Mouse (Mus musculus) thymus, adult 18-20 months (tissue): ENCODE measurements around the gene B3galt1.

ENCODE experiments used
- DNase-seq, 2 experiments: peaks; one replicate each; pipeline ENCODE4 v3.0.0; 2022; ENCODE audit warnings: mixed read lengths in 2 of 2

B3galt1 gene

GRCm38 (mm10) chr2:67565480-67566331 lies at the start of gene B3galt1:
Gene B3galt1, plus strand, starts transcription at chr2:67565871.
- DNase-seq = peak; percentile 8 to 18

GRCm38 (mm10) chr2:67516405-67516804 lies 49.3 kb upstream of the B3galt1 start:
- no peak for DNase-seq

- DNase-seq = no peak
These were observed 30.3 kb upstream of the B3galt1 start for GRCm38 (mm10) chr2:67535347-67535746.

GRCm38 (mm10) chr2:67539426-67539825 lies 26.2 kb upstream of the B3galt1 start:
- DNase-seq = no peak

GRCm38 (mm10) chr2:67541957-67542696 lies 23.5 kb upstream of the B3galt1 start:
- no peak for DNase-seq

GRCm38 (mm10) chr2:67544426-67544825 lies 21.2 kb upstream of the B3galt1 start:
- DNase-seq = no peak

GRCm38 (mm10) chr2:67564851-67565479 lies 706 bp upstream of the B3galt1 start:
- no peak for DNase-seq

GRCm38 (mm10) chr2:67566566-67566965 lies 895 bp downstream of the B3galt1 start:
- DNase-seq = no peak

GRCm38 (mm10) chr2:67567141-67567680 lies 1.5 kb downstream of the B3galt1 start:
- no peak for DNase-seq

GRCm38 (mm10) chr2:67576634-67577033 lies 11.0 kb downstream of the B3galt1 start:
- DNase-seq = no peak

GRCm38 (mm10) chr2:67583091-67583490 lies 17.4 kb downstream of the B3galt1 start:
- no peak for DNase-seq

GRCm38 (mm10) chr2:67590408-67590807 lies 24.7 kb downstream of the B3galt1 start:
- no peak for DNase-seq

GRCm38 (mm10) chr2:67591831-67592629 lies 26.4 kb downstream of the B3galt1 start:
- no peak for DNase-seq

- no peak for DNase-seq
These were observed 57.2 kb downstream of the B3galt1 start for GRCm38 (mm10) chr2:67622902-67623301.

GRCm38 (mm10) chr2:67627667-67628066 lies 62.0 kb downstream of the B3galt1 start:
- DNase-seq = no peak

GRCm38 (mm10) chr2:67628289-67628688 lies 62.6 kb downstream of the B3galt1 start:
- no peak for DNase-seq

- no peak for DNase-seq
These were observed 89.2 kb downstream of the B3galt1 start for GRCm38 (mm10) chr2:67654847-67655246.

- no peak for DNase-seq
These were observed 91.7 kb downstream of the B3galt1 start for GRCm38 (mm10) chr2:67657372-67657771.

GRCm38 (mm10) chr2:67658091-67658490 lies 92.4 kb downstream of the B3galt1 start:
- DNase-seq = no peak

- no peak for DNase-seq
These were observed 106.0 kb downstream of the B3galt1 start for GRCm38 (mm10) chr2:67671721-67672120.

- no peak for DNase-seq
These were observed 112.0 kb downstream of the B3galt1 start for GRCm38 (mm10) chr2:67677697-67678096.

- DNase-seq = no peak
These were observed 158.6 kb downstream of the B3galt1 start for GRCm38 (mm10) chr2:67724249-67724648.
